Mouse (Mus musculus) spleen, adult 2 months (tissue): ENCODE data around the gene Elfn1. TPM values are rescaled to one million over a fixed set of nuclear protein-coding genes. Genes with fewer than 3 reads are reported as not detected.

ENCODE experiments used
- DNase-seq, 2 experiments: peaks; one replicate each; pipeline versions ENCODE4 v3.0.0 to v3.0.0-alpha.2; 2012 to 2021; ENCODE audit warnings: low spot score in 2 of 2, low read depth in 1 of 2
- H3K27ac ChIP-seq: fragments of 200-500 bp; 2 replicates; pipeline ENCODE4 v1.5.1; 2012; ENCODE audit warnings: low read length, inconsistent platforms; ENCODE audit not compliant: insufficient read depth
- H3K27me3 ChIP-seq: fragments of 200-500 bp; 2 replicates; pipeline ENCODE4 v1.6.1; 2012; ENCODE audit warnings: mild to moderate bottlenecking, moderate library complexity, low read length, inconsistent platforms; ENCODE audit not compliant: control insufficient read depth, insufficient read depth
- H3K36me3 ChIP-seq: fragments of 200-500 bp; 2 replicates; pipeline ENCODE4 v1.6.1; 2012; ENCODE audit warnings: mild to moderate bottlenecking, low read length, inconsistent platforms; ENCODE audit not compliant: control insufficient read depth, insufficient read depth
- H3K4me1 ChIP-seq: fragments of 200-500 bp; 2 replicates; pipeline ENCODE4 v1.6.1; 2011; ENCODE audit warnings: inconsistent platforms; ENCODE audit not compliant: control insufficient read depth, insufficient read depth, insufficient read length
- H3K4me3 ChIP-seq: fragments of 200-500 bp; 2 replicates; pipeline ENCODE4 v1.5.1; 2011; ENCODE audit warnings: mild to moderate bottlenecking, inconsistent platforms; ENCODE audit not compliant: insufficient read depth, insufficient read length; ENCODE audit errors: extremely low read depth
- CTCF ChIP-seq: fragments of 200-500 bp; IDR thresholded peaks from 2 replicates; pipeline ENCODE4 v1.5.1; 2011; ENCODE audit warnings: mild to moderate bottlenecking, inconsistent platforms; ENCODE audit not compliant: insufficient read depth, insufficient read length, insufficient replicate concordance; ENCODE audit errors: extremely low read depth
- POLR2A ChIP-seq: fragments of 200-500 bp; IDR thresholded peaks from 2 replicates; pipeline ENCODE4 v1.6.1; 2011; ENCODE audit warnings: low read depth, low read length, inconsistent platforms
- WGBS: fragments of 180-500 bp; shearing (Covaris S2); methylation state at CpG from one replicate; pipeline ENCODE4 v1.1.7; 2018; 5-methylcytosine and 5-hydroxymethylcytosine counted together
- polyA plus RNA-seq: library from polyadenylated mRNA; depleted of rRNA; stranded (reverse); fragments of >200 nt; gene quantifications from 2 replicates; pipeline ENCODE4 v1.2.3, GENCODE M21; 2012

Gene Elfn1
- polyA plus RNA-seq, 1 experiment, result 0.40 TPM

GRCm38 (mm10) chr5:139881161-139881560, 26.6 kb upstream of the Elfn1 start:
- H3K4me3 ChIP-seq, result no peak overlapping the region
- H3K27ac ChIP-seq, result no peak overlapping the region

GRCm38 (mm10) chr5:139888624-139889023, 19.1 kb upstream of the Elfn1 start:
- no peaks in the 10 kb centered on the region for H3K36me3 ChIP-seq
- TF ChIP-seq POLR2A, result no peak
- TF ChIP-seq CTCF, result no peak
- DNase-seq, result no peak
- H3K27me3 ChIP-seq, result no peaks in the 10 kb centered on the region
- no peaks in the 10 kb centered on the region for H3K4me1 ChIP-seq
- no peak overlapping the region for H3K27ac ChIP-seq
- 56% methylated on average over 3 of the region's 3 CpGs for WGBS
- H3K4me3 ChIP-seq, result no peak overlapping the region

More at GRCm38 (mm10) chr5:139881161-139881560, 26.6 kb upstream of the Elfn1 start:
- no peaks in the 10 kb centered on the region for H3K36me3 ChIP-seq
- TF ChIP-seq POLR2A (no peak), CTCF (no peak)
- no peaks in the 10 kb centered on the region for H3K27me3 ChIP-seq
- no peaks in the 10 kb centered on the region for H3K4me1 ChIP-seq
- WGBS, result 86% methylated on average over 9 of the region's 9 CpGs
- DNase-seq, result no peak

DNA sequence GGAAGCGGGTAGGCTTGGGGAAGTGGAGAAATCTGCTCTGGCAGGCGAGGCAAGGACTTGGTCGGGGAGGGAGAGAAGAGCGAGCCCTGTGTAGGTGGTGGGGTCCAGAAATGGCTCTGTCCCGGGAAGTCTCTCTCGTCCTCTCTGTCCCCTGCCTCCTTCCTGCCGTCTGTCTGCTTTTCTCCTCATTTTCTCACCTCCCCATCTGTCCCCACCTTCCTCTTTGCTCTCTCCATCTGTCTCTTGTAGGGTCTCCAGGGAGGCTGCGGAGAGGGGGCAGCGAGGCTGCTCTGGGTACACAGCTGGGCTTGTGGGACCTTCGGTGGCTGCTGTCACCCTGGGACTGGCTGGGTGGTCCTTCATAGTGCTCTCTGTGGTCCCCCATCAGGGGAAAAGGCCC, 18.4 kb upstream of the Elfn1 start:
- no peaks in the 10 kb centered on the region for H3K4me1 ChIP-seq
- no peak overlapping the region for H3K27ac ChIP-seq
- no peaks in the 10 kb centered on the region for H3K27me3 ChIP-seq
- no peak for DNase-seq
- 44% methylated on average over 10 of the region's 10 CpGs for WGBS
- no peaks in the 10 kb centered on the region for H3K36me3 ChIP-seq
- TF ChIP-seq CTCF, result no peak
- TF ChIP-seq POLR2A, result no peak
- no peak overlapping the region for H3K4me3 ChIP-seq

GRCm38 (mm10) chr5:139892326-139892994, 15.3 kb upstream of the Elfn1 start:
- TF ChIP-seq CTCF (no peak), POLR2A (no peak)
- no peak overlapping the region for H3K4me3 ChIP-seq
- H3K4me1 ChIP-seq, result no peaks in the 10 kb centered on the region
- 58% methylated on average over 5 of the region's 5 CpGs for WGBS
- no peak for DNase-seq
- no peak overlapping the region for H3K27ac ChIP-seq
- no peaks in the 10 kb centered on the region for H3K36me3 ChIP-seq
- H3K27me3 ChIP-seq, result no peaks in the 10 kb centered on the region

GRCm38 (mm10) chr5:139892995-139893345, 14.8 kb upstream of the Elfn1 start:
- no peak overlapping the region for H3K4me3 ChIP-seq
- no peaks in the 10 kb centered on the region for H3K36me3 ChIP-seq
- DNase-seq, result no peak
- no peaks in the 10 kb centered on the region for H3K4me1 ChIP-seq
- TF ChIP-seq POLR2A (no peak), CTCF (no peak)
- no peak overlapping the region for H3K27ac ChIP-seq
- H3K27me3 ChIP-seq, result no peaks in the 10 kb centered on the region
- 74% methylated on average over 7 of the region's 7 CpGs for WGBS

DNA sequence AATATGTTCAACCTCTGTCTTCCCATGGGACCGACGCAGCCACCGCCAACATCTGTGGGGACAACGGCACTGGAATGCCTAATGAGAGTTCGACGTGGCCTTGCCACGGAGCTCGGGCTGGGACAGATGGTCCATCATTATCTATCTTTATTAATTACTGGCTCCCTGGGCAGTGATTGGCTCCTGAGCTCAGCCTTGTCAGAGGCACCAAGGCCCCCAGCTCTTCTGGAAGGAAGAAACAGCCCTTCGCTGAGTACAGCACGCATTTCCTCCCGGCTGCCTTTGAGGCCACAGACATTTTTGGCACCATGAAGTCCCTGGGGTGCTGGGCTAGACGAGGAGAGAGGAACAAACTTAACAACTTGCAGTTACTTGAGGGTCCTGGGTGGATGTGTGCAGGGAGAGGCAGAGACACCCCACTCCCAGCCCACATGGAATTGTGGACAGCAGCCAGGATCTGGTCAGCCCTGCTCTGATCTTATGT, 13.7 kb upstream of the Elfn1 start:
- TF ChIP-seq POLR2A, result no peak
- no peak for TF ChIP-seq CTCF
- DNase-seq, result no peak
- no peaks in the 10 kb centered on the region for H3K4me1 ChIP-seq
- H3K36me3 ChIP-seq, result no peaks in the 10 kb centered on the region
- WGBS, result 19% methylated on average over 12 of the region's 12 CpGs
- H3K27me3 ChIP-seq, result no peaks in the 10 kb centered on the region
- no peak overlapping the region for H3K4me3 ChIP-seq
- no peak overlapping the region for H3K27ac ChIP-seq

DNA sequence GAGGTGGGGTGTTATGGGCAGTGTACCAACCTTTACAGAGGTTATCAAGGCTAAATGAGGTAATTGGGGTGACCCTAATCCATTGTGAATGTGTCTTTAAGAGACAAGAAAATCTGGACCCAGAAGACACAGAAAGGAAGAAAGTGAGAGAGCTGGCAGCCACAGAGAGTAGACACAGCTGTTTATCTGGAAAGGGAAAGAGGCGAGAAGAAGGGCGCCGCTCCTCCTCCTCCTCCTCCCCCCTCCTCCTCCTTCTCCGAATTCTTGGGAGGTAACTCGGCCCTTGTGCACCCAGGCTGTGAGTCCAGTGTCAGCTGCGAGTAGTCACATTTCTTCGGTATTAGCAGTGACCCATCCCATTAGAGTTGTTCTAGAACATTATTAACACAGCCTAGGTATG, 8.7 kb upstream of the Elfn1 start:
- TF ChIP-seq POLR2A (no peak), CTCF (no peak)
- DNase-seq, result no peak
- 71% methylated on average over 7 of the region's 7 CpGs for WGBS
- H3K27ac ChIP-seq, result no peak overlapping the region
- H3K4me3 ChIP-seq, result no peak overlapping the region
- H3K36me3 ChIP-seq, result no peaks in the 10 kb centered on the region
- no peaks in the 10 kb centered on the region for H3K27me3 ChIP-seq
- no peaks in the 10 kb centered on the region for H3K4me1 ChIP-seq
